Mouse (Mus musculus) lung, adult 2 months (tissue): ENCODE measurements at regions not wholly inside any gene's neighbourhood (a gene's known extent, or its start where the extent isn't known, plus 50 kb on each side); places are given as distances from the start of the nearest gene placed in this dataset.

Experiments used
- DNase-seq: peaks from one replicate; pipeline ENCODE4 v3.0.0; 2022
- H3K4me1 ChIP-seq: fragments of 200-500 bp; 2 replicates; pipeline ENCODE4 v1.6.1; 2011; ENCODE audit warnings: low read length; ENCODE audit not compliant: control insufficient read depth, insufficient read depth
- H3K4me3 ChIP-seq: fragments of 200-500 bp; replicated peaks from 2 replicates; pipeline ENCODE3; 2011; ENCODE audit warnings: low read depth, mild to moderate bottlenecking, control low read depth, low read length; ENCODE audit errors: extremely low read depth
- CTCF ChIP-seq: fragments of 200-500 bp; IDR thresholded peaks from 2 replicates; pipeline ENCODE4 v1.5.1; 2011; ENCODE audit warnings: mild to moderate bottlenecking, low read length, control low read depth; ENCODE audit not compliant: insufficient read depth
- POLR2A ChIP-seq: fragments of 200-500 bp; IDR thresholded peaks from 2 replicates; pipeline ENCODE4 v1.6.1; 2011; ENCODE audit warnings: low read depth, mild to moderate bottlenecking, control low read depth, low read length, borderline replicate concordance; ENCODE audit errors: extremely low read depth
- WGBS: fragments of 180-500 bp; shearing (Covaris S2); methylation state at CpG from one replicate; pipeline ENCODE4 v1.1.7; 2018; 5-methylcytosine and 5-hydroxymethylcytosine counted together

GRCm38 (mm10) chrX:167012891-167013290 is 196.2 kb downstream of the Tmsb4x start:
- Histone ChIP-seq H3K4me3 (no peak overlapping the region), H3K4me1 (peaks cover 4% of the 10 kb centered on the region)
- TF ChIP-seq CTCF: no peak
- WGBS: 61% methylated on average over 4 of the region's 4 CpGs
- no peak for DNase-seq

- DNase-seq: no peak
- TF ChIP-seq POLR2A (no peak), CTCF (no peak)
- Histone ChIP-seq H3K4me3 (no peak overlapping the region), H3K4me1 (peaks cover 4% of the 10 kb centered on the region)
- WGBS: 46% methylated on average over 1 of the region's 1 CpGs
These were observed 197.1 kb downstream of the Tmsb4x start for GRCm38 (mm10) chrX:167011977-167012542.

- no peak overlapping the region for H3K4me3 ChIP-seq
- TF ChIP-seq CTCF (no peak), POLR2A (no peak)
- 81% methylated on average over 4 of the region's 4 CpGs for WGBS
- H3K4me1 ChIP-seq: no peaks in the 10 kb centered on the region
- no peak for DNase-seq
These were observed 213.3 kb downstream of the Tmsb4x start for GRCm38 (mm10) chrX:166995855-166996254.

GRCm38 (mm10) chrX:166981003-166981402 is 228.1 kb downstream of the Tmsb4x start:
- DNase-seq: no peak

GRCm38 (mm10) chrX:166980504-166980903 is 228.6 kb downstream of the Tmsb4x start:
- H3K4me3 ChIP-seq: no peak overlapping the region
- H3K4me1 ChIP-seq: no peaks in the 10 kb centered on the region; the same call in 1 of the 2 replicates
- DNase-seq: no peak
- 51% methylated on average over 4 of the region's 4 CpGs for WGBS
- TF ChIP-seq POLR2A (no peak), CTCF (no peak)

More at GRCm38 (mm10) chrX:166981003-166981402, 228.1 kb downstream of the Tmsb4x start:
- H3K4me3 ChIP-seq: no peak overlapping the region
- H3K4me1 ChIP-seq: no peaks in the 10 kb centered on the region; the same call in 1 of the 2 replicates
- 51% methylated on average over 6 of the region's 6 CpGs for WGBS
- TF ChIP-seq CTCF: no peak
- no peak for TF ChIP-seq POLR2A

- no peak for DNase-seq
- Histone ChIP-seq H3K4me1 (no peaks in the 10 kb centered on the region; the same call in 1 of the 2 replicates), H3K4me3 (no peak overlapping the region)
- TF ChIP-seq POLR2A (no peak), CTCF (no peak)
These were observed 232.1 kb downstream of the Tmsb4x start for GRCm38 (mm10) chrX:166977029-166977428.

GRCm38 (mm10) chrX:166971721-166972120 is 237.4 kb downstream of the Tmsb4x start:
- 21% methylated on average over 1 of the region's 1 CpGs for WGBS
- no peak for DNase-seq
- TF ChIP-seq CTCF: no peak
- TF ChIP-seq POLR2A: no peak
- H3K4me1 ChIP-seq: no peaks in the 10 kb centered on the region
- H3K4me3 ChIP-seq: no peak overlapping the region

- 78% methylated on average over 7 of the region's 7 CpGs for WGBS
- DNase-seq: no peak
- no peak for TF ChIP-seq POLR2A
- no peaks in the 10 kb centered on the region for H3K4me1 ChIP-seq
- H3K4me3 ChIP-seq: no peak overlapping the region
These were observed 244.2 kb downstream of the Tmsb4x start for GRCm38 (mm10) chrX:166964656-166965582.

- no peaks in the 10 kb centered on the region for H3K4me1 ChIP-seq
- no peak for TF ChIP-seq POLR2A
- no peak for TF ChIP-seq CTCF
- 62% methylated on average over 14 of the region's 14 CpGs for WGBS
- no peak overlapping the region for H3K4me3 ChIP-seq
- no peak for DNase-seq
These were observed 256.5 kb downstream of the Tmsb4x start for GRCm38 (mm10) chrX:166952528-166953189.

GRCm38 (mm10) chrX:166951011-166951410 is 258.1 kb downstream of the Tmsb4x start:
- H3K4me3 ChIP-seq: no peak overlapping the region
- TF ChIP-seq CTCF (no peak), POLR2A (no peak)
- WGBS: 77% methylated on average over 6 of the region's 6 CpGs
- no peak for DNase-seq
- H3K4me1 ChIP-seq: no peaks in the 10 kb centered on the region
